Mouse (Mus musculus): Measurements from ENCODE around the gene Ints13.
"Not testable (repeated sequence)": the region's sequence is repeated elsewhere in the genome, so short reads cannot be mapped to it uniquely, and the experiment has no call there.

The Ints13 gene

DNA sequence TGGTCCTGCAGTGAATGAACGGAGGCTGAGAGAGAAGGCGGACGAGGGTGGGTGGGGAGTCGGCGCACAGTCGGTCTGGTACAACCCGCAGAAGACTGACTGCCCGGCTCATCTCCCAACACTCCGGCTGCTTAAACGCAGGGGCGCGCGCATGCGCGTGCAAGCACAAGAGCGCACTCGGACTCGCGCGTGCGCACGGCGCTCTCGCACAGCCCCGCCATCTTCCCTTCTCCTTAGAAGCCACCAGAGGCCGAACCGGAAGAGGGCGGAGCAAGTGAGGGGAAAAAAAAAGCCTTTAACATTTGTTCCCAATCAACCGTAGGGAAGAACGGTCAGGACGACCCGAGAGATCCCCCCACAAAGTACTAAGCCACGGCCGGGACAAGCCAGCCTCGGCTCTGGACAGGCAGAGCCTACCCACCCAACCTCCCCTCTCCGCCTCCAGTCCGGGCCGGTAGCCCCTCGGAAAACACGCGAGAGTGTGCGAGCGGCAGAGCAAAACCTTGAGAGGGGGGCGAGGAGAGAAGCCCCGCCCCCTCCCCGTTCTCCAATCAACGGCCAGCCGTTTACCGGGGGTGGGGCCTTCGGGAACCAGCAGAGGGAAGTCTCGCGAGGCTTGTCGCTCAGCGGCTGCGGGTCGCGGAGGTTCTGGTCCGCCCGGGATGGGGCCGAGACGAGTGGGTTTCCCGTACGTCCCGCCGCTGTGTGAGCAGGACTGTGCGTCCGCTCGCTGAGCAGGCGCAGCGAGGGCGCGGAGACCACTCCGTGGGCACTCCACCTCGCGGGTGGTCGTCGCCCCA, at the start of gene Ints13:
Gene Ints13 (minus strand): TSS at position 526 of the 800 bp plus-strand sequence.
- DNase-seq (ENCODE audit: low read depth, low spot score): peak; percentile 100

DNA sequence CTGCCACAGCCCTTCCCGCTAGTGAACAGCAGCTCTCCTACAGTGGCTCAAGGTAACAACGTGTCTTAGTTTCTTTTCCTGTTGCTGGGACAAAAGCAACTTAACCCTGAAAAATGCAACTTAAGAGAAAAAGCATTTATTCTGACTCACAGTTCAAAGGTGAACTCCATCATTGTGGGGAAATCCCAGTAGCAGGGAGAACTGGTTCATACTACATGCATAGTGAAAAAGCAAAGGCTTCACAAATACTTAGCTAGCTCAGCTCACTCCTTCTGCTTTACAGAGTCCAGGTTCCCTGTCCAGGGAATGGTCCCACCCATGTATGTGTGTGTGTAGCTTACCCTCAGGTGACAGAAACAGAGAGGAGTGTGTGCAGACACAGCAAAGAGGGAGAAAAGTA, 39.0 kb upstream of the Ints13 start:
- no peak for DNase-seq (ENCODE audit: low read depth, low spot score)

DNA sequence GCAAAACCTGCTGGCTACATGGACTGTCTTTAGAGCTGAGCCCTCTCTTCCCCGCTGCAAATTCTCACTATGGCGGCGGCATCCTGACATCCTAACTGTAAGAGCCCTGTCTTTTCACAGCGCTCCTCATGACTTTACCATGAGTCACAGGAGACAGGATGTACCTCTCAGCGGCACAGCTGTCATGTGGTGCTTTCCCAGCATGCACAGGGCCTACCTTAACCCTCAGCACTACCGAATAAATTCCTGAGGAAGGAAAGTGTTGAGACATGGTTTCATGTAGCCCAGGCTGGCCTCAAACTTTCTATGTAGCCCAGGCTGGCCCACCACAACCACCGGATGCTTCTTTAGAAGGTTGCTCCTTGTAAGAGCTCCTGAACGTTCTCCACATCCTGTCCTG, 38.3 kb upstream of the Ints13 start:
- DNase-seq (ENCODE audit: low read depth, low spot score): no peak

DNA sequence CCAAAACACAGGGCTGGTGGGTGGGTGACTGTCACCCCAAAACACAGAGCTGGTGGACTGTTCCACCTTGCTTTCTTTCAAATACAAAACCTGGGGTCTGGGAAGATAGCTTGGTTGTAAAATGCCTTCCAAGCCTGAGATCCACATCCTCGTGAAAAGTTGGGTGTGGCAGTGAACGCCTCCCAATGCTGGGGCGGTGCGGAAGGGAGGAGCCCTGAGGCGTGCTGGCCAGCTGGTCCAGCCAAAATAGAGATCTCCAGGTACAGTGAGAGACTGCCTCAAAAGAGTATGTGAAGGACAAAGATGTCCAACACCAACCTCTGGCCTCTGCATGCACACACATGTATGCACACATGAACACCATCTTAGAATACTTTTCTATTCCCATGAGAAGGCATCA, 36.9 kb upstream of the Ints13 start:
- DNase-seq (ENCODE audit: low read depth, low spot score): no peak

DNA sequence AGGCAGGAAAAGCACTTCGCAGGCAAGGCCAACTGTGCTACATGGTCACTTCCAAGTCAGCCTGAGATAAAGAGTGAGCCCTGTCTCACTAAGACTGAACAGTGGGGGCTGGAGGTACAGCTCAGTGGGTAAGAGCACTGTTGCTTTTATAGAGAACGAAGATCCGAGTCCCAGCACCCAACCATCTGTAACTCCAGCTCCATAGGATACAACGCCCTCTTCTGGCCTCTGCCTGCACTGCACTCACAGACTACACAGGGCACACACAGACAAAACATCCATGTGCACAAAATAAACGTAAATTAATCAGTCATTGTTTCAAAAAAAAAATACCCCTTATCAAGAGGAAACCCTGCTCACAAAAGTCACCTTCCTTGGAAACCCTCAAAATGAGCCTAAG, 36.3 kb upstream of the Ints13 start:
- no peak for DNase-seq (ENCODE audit: low read depth, low spot score)

DNA sequence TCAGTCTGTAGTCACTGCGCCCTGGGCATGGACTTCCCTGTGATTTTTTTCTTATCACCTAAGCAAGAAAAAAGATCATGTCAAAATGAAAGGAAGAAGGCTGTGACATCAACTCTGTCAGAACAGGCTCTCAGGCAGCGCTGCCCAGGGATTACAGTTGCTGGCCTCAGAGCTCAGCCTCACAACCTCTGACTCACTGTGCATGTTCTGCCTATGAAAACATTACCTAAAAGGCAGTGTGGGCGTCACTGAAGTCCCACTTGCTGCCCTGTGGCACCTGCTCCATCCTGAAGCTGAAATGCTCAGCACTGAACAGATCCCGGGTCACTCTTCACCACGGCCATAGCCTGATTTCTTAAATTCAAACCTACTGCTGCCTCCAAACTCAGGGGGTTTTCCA, 35.1 kb upstream of the Ints13 start:
- DNase-seq (ENCODE audit: low read depth, low spot score): no peak

DNA sequence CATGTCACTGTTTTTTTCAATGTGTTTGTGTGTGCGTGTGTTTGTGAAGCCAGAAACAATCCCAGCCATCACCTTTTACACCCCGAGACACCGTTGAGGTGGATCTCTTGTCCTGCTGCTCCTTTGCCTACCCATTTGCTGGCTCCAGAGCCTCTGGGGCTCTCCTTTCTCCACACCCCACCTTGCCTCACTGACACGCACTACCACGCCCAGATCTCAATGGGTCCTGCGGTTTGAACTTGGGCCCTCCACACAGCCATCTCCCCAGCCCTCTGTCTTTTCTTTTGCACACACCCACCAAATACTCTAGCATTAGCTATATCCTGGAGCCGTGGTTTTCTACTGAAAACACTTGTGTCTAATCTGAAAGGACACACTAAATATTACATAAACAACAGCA, 34.3 kb upstream of the Ints13 start:
- no peak for DNase-seq (ENCODE audit: low read depth, low spot score)

DNA sequence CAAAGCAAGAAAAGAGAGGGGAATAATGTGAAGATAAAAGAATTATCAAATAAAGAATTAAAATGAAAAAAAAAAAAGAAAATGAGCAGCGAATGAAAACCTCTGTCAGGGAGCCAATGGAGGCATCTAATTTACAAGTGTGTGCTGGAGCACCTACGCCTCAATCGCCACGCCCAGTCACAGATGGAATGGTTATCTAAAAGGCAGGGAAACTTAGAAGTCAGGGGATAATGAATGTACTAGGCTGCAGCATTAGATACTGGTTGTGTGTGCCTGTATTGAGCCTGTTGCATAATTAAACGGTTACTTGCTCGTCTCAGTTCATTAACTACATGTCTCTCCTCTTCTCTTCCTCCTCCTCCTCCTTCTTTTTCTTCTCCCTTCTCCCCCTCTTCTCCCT, 33.8 kb upstream of the Ints13 start:
- no peak for DNase-seq (ENCODE audit: low read depth, low spot score)

DNA sequence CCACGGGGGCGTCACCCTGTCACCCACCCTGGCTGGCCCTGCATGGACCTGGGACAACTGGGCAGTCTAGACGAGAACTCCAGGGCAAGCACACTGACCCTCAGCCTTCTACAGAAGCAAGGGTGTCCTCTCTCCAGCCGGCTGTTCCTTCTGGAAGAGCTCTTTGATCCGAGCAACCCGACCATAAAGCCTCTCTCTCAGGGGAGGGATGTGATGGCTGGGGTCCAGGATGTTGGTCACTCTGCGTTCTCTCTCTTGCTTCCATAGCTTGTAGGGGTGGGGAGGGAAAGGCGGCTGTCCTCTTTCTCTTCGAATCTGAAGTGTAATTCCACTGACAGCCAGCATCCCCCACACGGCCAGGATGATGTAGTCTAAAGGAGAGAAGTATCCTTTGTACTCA, 26.0 kb upstream of the Ints13 start:
- DNase-seq (ENCODE audit: low read depth, low spot score): no peak

DNA sequence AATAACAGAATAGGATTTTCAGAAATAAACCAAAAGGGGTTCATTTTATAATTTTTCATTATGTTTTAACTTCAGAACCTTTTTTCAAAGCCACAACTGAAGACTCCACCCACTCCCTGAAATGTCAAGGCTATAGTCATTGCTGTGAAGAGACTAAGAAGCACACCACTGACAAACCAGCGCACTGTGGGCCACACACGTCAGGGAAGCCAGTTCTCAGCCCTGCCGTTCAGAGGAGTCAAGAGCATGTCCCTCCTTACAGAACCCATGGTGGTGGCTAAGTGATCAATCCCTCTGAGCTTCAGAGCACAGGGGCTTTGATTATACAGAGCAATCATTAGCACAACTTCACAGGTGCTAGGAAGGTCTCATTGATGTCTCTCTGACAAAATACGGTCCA, 25.0 kb upstream of the Ints13 start:
- DNase-seq (ENCODE audit: low read depth, low spot score): no peak

DNA sequence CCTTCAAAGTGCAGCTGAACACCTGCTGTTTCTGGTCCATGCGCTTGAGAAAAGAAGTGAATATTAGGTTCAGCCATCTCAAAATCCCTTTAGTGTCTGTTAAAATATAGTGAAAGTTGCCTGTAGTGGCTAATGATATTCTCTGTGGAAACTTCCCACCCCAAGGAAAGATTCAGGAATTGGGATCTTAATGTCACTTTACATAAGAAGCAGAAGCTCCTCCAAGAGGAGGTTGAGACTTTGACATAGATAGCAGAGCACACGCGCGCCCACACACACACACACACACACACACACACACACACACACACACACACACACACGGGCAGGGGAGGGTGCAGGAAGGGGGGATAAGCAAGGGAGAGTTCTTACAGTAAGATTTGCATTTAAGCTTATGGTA, 7.5 kb upstream of the Ints13 start:
- DNase-seq (ENCODE audit: low read depth, low spot score): peak; percentile 14

DNA sequence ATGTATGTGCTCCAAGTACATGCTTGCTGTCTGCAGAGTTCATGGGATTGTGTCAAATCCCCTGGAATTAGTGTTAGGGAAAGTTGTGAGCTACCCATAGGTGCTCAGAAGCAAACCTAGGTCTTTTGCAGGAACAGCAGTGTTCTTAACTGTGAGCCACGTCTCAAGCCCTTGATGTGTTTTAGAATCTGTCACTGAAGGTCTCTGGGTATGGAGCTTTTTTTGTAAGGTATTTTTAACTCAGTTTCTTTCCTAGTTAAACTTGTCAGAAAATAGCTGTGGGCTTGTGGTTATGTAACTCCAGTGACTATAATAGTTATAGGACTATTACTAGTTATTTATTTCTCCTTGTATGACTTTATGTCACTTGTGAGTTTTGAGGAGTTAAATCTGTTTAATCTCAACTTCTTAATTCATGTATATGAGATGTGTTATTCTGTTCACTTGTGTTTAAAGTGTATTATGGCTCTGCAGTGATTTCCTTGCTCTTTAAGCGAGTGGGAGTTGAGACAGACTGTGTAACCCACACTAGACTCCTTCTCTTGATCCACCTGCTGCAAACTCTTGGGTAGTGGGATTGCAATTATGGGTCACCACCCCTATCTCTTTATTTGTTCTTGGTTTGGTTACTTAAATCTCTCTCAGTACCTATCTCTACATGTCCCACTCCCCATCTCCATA, 5.9 kb upstream of the Ints13 start:
- no peak for DNase-seq (ENCODE audit: low read depth, low spot score)

DNA sequence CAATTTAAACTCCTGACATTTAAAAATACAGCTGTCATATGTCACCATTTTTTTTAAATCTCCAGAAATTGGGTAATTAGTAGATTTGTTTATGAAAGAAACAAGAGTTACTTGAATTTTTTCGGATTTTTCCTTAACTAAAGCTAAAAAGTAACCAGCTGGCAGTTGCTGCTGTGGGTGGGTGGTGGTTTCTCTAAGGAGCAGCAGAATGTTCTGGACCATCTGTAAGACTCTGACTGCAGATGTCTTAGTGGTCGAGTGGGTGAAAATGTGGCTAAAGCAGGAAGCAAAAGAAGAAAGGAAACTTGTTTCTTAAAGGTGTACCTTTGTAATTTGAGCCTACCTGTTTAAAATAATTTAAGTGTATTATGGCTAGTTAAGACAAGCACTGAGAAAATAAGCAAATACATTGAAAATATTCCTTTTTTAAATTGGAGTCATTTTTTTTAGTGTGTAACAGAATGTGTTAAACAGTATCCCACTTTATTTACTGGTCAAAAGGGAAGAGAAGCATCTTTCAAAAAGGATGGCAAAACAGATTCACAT, 2.8 kb upstream of the Ints13 start:
- DNase-seq (ENCODE audit: low read depth, low spot score): peak; percentile 53

DNA sequence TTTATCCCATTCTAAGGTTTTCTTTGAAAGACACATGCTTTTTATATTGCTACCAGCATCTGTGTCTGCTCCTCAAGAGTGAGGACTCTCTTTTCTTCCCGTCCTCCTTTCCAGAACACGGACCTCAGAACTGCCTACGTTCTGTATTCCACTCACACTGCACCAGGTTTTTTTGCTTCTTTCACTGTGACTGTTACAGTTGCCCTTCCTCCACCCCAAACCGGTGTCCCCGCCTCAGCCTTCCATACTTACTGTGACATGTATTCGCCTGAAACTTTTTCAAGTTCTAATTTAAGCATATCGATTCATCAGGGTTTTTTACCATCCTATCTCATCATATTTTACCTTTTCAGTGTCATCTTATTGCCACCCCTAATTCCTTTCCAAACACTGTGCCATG, 951 bp upstream of the Ints13 start:
- peak; percentile 68 for DNase-seq (ENCODE audit: low read depth, low spot score)

DNA sequence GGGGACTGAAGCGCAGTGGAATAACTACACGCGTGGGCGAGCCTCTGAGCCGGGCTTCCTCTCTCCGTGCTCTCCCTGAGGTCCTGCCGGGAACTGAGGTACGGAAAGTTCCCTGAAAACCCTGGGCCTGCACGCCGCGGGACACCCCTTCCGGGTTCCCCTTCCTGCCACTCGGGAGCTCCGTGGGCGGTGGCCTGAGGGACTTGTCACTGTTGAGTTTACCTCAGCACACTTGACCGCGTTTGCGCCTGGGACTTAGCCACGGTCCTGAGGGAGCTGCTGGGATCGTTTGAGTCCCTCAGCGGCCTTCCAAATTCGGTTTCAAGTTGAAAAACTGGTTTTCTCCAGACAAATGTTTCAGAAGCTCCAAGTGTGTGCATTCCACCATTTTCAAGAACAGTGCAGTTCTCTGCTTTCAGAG, 486 bp upstream of the Ints13 start:
- DNase-seq (ENCODE audit: low read depth, low spot score): peak; percentile 62

DNA sequence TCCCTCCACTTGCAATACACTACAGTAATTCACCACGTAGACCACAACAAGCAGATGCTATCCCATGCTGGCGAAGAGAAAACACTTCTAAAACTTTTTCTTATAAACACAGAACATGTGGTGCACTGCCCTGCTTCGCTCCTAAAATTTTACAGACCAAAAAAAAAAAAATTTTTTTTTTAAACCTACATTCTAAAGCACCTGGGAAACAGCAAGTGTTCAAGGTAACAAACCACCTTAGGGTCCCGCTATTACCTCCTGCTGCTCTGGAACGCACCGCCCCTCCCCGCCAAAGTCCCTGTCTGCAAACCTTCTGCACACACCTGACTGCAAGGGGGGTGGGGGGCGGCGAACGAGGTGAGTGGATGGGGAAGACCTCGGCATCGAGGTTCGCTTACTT, 732 bp downstream of the Ints13 start, which contains the start of gene Fgfr1op2:
Gene Fgfr1op2 (plus strand): TSS at position 301 of the 400 bp plus-strand sequence.
- no peak for DNase-seq (ENCODE audit: low read depth, low spot score)

DNA sequence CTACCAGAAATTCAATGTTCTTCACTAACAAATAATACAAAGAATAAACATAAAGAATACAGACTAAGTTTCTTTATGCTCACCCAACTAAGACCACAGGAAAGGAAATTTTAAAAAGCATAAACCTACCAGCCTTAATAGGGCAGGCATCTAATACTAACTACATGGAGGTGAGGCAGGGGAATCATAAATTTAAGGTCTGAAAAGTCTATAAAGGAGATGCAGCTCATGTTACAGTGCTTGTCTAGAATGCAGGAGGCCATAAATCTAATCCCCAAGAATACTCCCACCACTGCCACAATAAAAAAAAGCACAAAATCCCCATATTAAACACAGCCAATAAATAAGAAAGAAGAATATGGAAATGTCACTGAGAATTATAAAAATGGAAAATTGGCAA, 5.6 kb downstream of the Ints13 start:
- no peak for DNase-seq (ENCODE audit: low read depth, low spot score)

DNA sequence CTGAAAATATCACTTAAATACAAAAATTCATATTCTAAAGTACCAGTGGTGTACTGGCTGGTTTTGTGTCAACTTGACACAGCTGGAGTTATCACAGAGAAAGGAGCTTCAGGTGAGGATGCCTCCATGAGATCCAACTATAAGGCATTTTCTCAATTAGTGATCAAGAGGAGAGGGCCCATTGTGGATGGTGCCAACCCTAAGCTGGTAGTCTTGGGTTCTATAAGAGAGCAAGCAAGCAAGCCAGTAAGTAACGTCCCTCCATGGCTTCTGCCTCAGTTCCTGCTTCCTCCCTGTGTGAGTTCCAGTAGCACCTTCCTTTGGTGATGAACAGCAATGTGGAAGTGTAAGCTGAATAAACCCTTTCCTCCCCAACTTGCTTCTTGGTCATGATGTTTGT, 15.2 kb downstream of the Ints13 start:
- not testable (repeated sequence) for DNase-seq (ENCODE audit: low read depth, low spot score)

DNA sequence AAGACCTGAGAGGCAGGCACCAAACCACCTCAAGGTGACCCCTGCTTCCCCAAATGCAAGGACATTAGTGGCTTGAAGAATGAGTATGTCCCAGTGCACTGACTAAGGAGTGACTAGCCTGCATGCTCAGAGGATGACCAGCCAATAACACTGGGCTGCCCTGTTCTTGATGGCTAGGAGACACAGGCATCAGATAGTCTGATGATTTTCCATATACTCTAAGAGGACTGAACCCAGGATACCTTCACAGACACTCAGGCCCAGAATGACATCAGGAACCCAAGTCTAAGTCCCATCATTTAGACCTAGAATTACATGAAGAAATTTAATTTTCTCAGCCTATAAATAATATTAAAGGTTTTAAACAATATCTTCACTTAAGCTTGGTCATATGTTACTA, 26.3 kb downstream of the Ints13 start:
- no peak for DNase-seq (ENCODE audit: low read depth, low spot score)

DNA sequence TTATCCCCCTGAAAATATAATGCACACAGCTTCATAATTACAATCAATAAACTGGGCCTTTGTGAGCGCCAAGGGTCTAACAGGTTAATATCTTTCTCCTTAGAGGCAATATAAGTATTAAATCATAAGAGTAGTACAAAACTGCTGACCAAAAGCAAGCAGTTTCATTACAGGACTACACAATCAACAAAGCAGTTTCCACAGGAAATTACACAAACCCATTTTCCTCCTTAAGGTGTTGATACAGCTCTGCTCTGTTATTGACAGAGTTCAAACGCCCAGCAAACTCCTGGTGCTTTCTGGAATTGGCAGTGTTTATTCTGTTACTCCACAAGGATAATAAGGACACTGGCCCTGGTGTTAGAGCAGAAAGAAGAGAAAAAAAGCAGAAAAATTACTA, 27.2 kb downstream of the Ints13 start:
- no peak for DNase-seq (ENCODE audit: low read depth, low spot score)

DNA sequence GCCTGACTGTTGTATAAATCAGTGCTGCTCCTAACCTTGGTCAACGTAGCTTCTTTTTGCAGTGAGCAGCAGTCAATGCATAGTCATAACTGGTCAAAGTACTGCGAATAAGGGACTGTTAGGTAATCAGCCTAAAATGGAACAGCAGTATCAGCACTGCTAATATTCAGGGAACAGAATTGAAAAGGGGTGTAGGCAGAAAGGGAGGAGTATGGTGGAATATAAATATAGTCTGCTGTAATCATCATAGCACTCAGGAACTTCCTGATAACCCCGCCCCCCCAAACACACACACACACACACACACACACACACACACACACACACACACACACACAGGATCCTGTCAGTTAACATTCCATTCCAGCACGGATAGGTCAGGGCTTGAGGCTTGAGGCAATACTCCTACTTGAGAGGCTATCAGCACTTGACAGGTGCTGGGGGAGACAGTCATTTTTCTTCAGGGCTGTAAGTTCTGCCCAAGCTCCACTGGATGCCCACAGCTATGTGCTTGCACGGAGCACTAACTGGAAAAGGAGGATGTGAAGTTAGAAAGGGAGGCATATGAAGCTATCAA, 32.3 kb downstream of the Ints13 start:
- DNase-seq (ENCODE audit: low read depth, low spot score): no peak

DNA sequence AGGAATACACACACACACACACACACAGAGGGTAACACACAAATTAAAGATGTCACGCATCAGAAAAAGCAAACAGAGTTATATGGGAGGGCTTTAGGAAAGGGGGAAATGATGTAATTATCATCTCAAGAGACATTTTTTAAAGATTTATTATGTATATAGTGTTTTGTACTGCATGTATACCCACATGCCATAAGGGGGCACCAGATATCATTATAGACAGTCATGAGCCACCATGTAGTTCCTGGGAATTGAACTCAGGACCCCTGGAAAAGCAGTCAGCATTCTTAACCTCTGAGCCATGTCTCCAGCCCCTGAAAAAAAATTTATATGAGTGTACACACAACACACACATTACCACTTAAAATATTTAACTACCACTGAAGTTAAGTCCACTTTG, 33.0 kb downstream of the Ints13 start:
- DNase-seq (ENCODE audit: low read depth, low spot score): peak; percentile 30

DNA sequence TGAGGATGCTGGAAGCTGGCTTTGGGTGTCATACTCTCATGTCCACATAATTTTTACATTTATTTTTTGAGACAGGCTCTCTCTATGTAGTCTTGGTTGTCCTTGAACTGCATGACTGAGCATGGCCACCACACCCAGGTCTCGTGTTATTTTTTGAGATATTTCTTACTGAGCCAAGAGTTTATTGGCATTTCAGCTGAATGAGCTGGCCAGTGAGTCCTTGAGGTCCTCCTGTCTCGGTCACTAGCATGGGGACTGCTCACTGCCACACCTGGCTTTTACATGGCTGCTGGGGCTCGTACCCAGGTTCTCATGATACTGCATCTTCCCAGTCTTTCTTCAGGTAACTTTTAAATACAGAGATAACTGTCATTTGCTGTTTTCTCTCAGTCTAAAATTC, 37.2 kb downstream of the Ints13 start:
- no peak for DNase-seq (ENCODE audit: low read depth, low spot score)

Measured in A20 (cell line).